Mouse (Mus musculus) stomach, postnatal 0 days (tissue): Measurements from ENCODE around the gene Ascc1.

ENCODE experiments used
- CTCF ChIP-seq: IDR thresholded peaks from 2 replicates; pipeline ENCODE4 v1.5.1; 2016; ENCODE audit warnings: antibody characterized with exemption, low read depth, mild to moderate bottlenecking, moderate library complexity
- EP300 ChIP-seq: optimal IDR thresholded peaks from 2 replicates; pipeline ENCODE3; 2016; ENCODE audit warnings: antibody characterized with exemption

- TF ChIP-seq CTCF (no peak), EP300 (no peak)
Observed at GRCm38 (mm10) chr10:60128287-60128686, 125.7 kb downstream of the Ascc1 start.
